Mouse (Mus musculus) lung, postnatal 0 days (tissue): ENCODE data around the gene Slc9a9. TPM values are rescaled to one million over a fixed set of nuclear protein-coding genes. Genes with fewer than 3 reads are reported as not detected.
A peak's percentile ranks its signal among the peaks of the same experiment; 100 is the strongest.

Source experiments
- ATAC-seq: fragments of 200-750 bp; cut with Nextera tagmentation; 2 replicates; pipeline ENCODE4 v1.8.0; 2017; ENCODE audit warnings: moderate library complexity
- DNase-seq: peaks from one replicate; pipeline ENCODE4 v3.0.0-alpha.2; 2016; ENCODE audit warnings: low spot score
- H3K27ac ChIP-seq: fragments of 300-500 bp; sonication (generic); 2 replicates; pipeline ENCODE4 v1.5.1; 2014; ENCODE audit warnings: antibody characterized with exemption, mild to moderate bottlenecking, low read length, mixed read lengths
- H3K27me3 ChIP-seq: fragments of 300-500 bp; sonication (generic); replicated peaks from 2 replicates; pipeline ENCODE4 v1.6.1; 2014; ENCODE audit warnings: low read length, mixed read lengths; ENCODE audit not compliant: insufficient read depth
- H3K36me3 ChIP-seq: fragments of 300-500 bp; sonication (generic); 2 replicates; pipeline ENCODE4 v1.6.1; 2014; ENCODE audit warnings: low read length, mixed read lengths; ENCODE audit not compliant: insufficient read depth
- H3K4me1 ChIP-seq: fragments of 300-500 bp; sonication (generic); 2 replicates; pipeline ENCODE4 v1.6.1; 2014; ENCODE audit warnings: antibody characterized with exemption, low read depth, low read length, mixed read lengths; ENCODE audit not compliant: insufficient read depth
- H3K4me2 ChIP-seq: fragments of 300-500 bp; sonication (generic); replicated peaks from 2 replicates; pipeline ENCODE4 v1.6.1; 2014; ENCODE audit warnings: low read depth, mild to moderate bottlenecking, low read length, moderate library complexity, mixed read lengths
- H3K4me3 ChIP-seq: fragments of 300-500 bp; sonication (generic); 2 replicates; pipeline ENCODE4 v1.5.1; 2014; ENCODE audit warnings: low read depth, low read length
- H3K9ac ChIP-seq: fragments of 300-500 bp; sonication (generic); replicated peaks from 2 replicates; pipeline ENCODE4 v1.6.1; 2014; ENCODE audit warnings: low read depth, mild to moderate bottlenecking
- H3K9me3 ChIP-seq: fragments of 300-500 bp; sonication (generic); 2 replicates; pipeline ENCODE4 v1.6.1; 2016; ENCODE audit warnings: low read length, mixed read lengths
- CTCF ChIP-seq: IDR thresholded peaks from 2 replicates; pipeline ENCODE4 v1.5.1; 2016; ENCODE audit warnings: antibody characterized with exemption, mild to moderate bottlenecking
- EP300 ChIP-seq: IDR thresholded peaks from 2 replicates; pipeline ENCODE4 v1.6.1; 2016; ENCODE audit warnings: antibody characterized with exemption, mild to moderate bottlenecking, control low read depth
- WGBS: fragments of 180-500 bp; shearing (Covaris S2); extraction: QIAGEN DNeasy Blood & Tissue Kit; methylation state at CpG from one replicate; pipeline ENCODE4 v1.1.7; 2014; 5-methylcytosine and 5-hydroxymethylcytosine counted together
- polyA plus RNA-seq: library from polyadenylated mRNA; unstranded; fragments of >200 nt; fragmentation: Nextera tagmentation; extraction: Ambion mirVana; gene quantifications from 2 replicates; pipeline ENCODE4 v1.2.1, GENCODE M21; 2015

The Slc9a9 gene
- polyA plus RNA-seq, 1 experiment from 2014 or later = 3.7 TPM

GRCm38 (mm10) chr9:95086109-95086821, 416.6 kb downstream of the Slc9a9 start:
- Histone ChIP-seq H3K4me2 (no peak overlapping the region), H3K36me3 (no peaks in the 10 kb centered on the region), H3K27me3 (no peaks in the 10 kb centered on the region), H3K27ac (no peak overlapping the region), H3K4me1 (no peaks in the 10 kb centered on the region), H3K9ac (no peak overlapping the region), H3K9me3 (no peaks in the 10 kb centered on the region), H3K4me3 (no peak overlapping the region)
- ATAC-seq (no peak), DNase-seq (no peak)
- TF ChIP-seq CTCF (no peak), EP300 (no peak)
- 52% methylated on average over 8 of the region's 8 CpGs for WGBS

GRCm38 (mm10) chr9:95088221-95088620, 418.5 kb downstream of the Slc9a9 start:
- DNase-seq = no peak
- H3K4me2 ChIP-seq = no peak overlapping the region
- no peaks in the 10 kb centered on the region for H3K27me3 ChIP-seq
- ATAC-seq = no peak
- no peaks in the 10 kb centered on the region for H3K9me3 ChIP-seq
- H3K36me3 ChIP-seq = no peaks in the 10 kb centered on the region
- H3K4me1 ChIP-seq = no peaks in the 10 kb centered on the region
- no peak overlapping the region for H3K4me3 ChIP-seq
- 93% methylated on average over 4 of the region's 4 CpGs for WGBS
- H3K27ac ChIP-seq = no peak overlapping the region
- no peak for TF ChIP-seq CTCF
- TF ChIP-seq EP300 = no peak
- no peak overlapping the region for H3K9ac ChIP-seq

GRCm38 (mm10) chr9:95089050-95089449, 419.3 kb downstream of the Slc9a9 start:
- Histone ChIP-seq H3K36me3 (no peaks in the 10 kb centered on the region), H3K9ac (no peak overlapping the region), H3K9me3 (no peaks in the 10 kb centered on the region), H3K27ac (no peak overlapping the region), H3K4me3 (no peak overlapping the region), H3K4me2 (no peak overlapping the region), H3K4me1 (no peaks in the 10 kb centered on the region), H3K27me3 (no peaks in the 10 kb centered on the region)
- no peak for TF ChIP-seq CTCF
- TF ChIP-seq EP300 = no peak; the same call in 1 of the 2 replicates
- 62% methylated on average over 6 of the region's 6 CpGs for WGBS
- peak; percentile 89 for ATAC-seq
- peak; percentile 36 for DNase-seq

GRCm38 (mm10) chr9:95096486-95096885, 426.8 kb downstream of the Slc9a9 start:
- Histone ChIP-seq H3K9ac (no peak overlapping the region), H3K36me3 (no peaks in the 10 kb centered on the region), H3K27me3 (no peaks in the 10 kb centered on the region), H3K27ac (no peak overlapping the region), H3K9me3 (no peaks in the 10 kb centered on the region), H3K4me2 (no peak overlapping the region), H3K4me3 (no peak overlapping the region), H3K4me1 (peaks cover 3% of the 10 kb centered on the region; the same call in 1 of the 2 replicates)
- TF ChIP-seq EP300 = no peak
- TF ChIP-seq CTCF = no peak
- DNase-seq (no peak), ATAC-seq (no peak)
- 98% methylated on average over 3 of the region's 3 CpGs for WGBS

- no peak for DNase-seq
- H3K9me3 ChIP-seq = no peaks in the 10 kb centered on the region
- H3K4me2 ChIP-seq = no peak overlapping the region
- no peak for ATAC-seq
- no peak overlapping the region for H3K27ac ChIP-seq
- no peak overlapping the region for H3K9ac ChIP-seq
- 91% methylated on average over 6 of the region's 6 CpGs for WGBS
- TF ChIP-seq EP300 = no peak
- no peak for TF ChIP-seq CTCF
- no peaks in the 10 kb centered on the region for H3K36me3 ChIP-seq
- no peaks in the 10 kb centered on the region for H3K27me3 ChIP-seq
- no peak overlapping the region for H3K4me3 ChIP-seq
- no peaks in the 10 kb centered on the region for H3K4me1 ChIP-seq
Observed at GRCm38 (mm10) chr9:95105768-95106167, 436.1 kb downstream of the Slc9a9 start.

GRCm38 (mm10) chr9:95109799-95110198, 440.1 kb downstream of the Slc9a9 start:
- H3K27ac ChIP-seq = no peak overlapping the region
- no peak for TF ChIP-seq EP300
- no peak for TF ChIP-seq CTCF
- ATAC-seq = no peak

More at GRCm38 (mm10) chr9:95109799-95110198, 440.1 kb downstream of the Slc9a9 start:
- no peak overlapping the region for H3K4me3 ChIP-seq
- H3K27me3 ChIP-seq = no peaks in the 10 kb centered on the region
- no peaks in the 10 kb centered on the region for H3K36me3 ChIP-seq
- DNase-seq = no peak
- no peaks in the 10 kb centered on the region for H3K4me1 ChIP-seq
- no peaks in the 10 kb centered on the region for H3K9me3 ChIP-seq
- H3K4me2 ChIP-seq = no peak overlapping the region
- H3K9ac ChIP-seq = no peak overlapping the region
